Mouse (Mus musculus) kidney, postnatal 14 days (tissue): ENCODE measurements around the gene Mrvi1.

ENCODE experiments used
- DNase-seq: peaks from one replicate; pipeline ENCODE4 v3.0.0; 2022; ENCODE audit warnings: mixed read lengths

Gene Mrvi1

GRCm38 (mm10) chr7:110823076-110823475 is 159.2 kb downstream of the Mrvi1 start:
- no peak for DNase-seq

- DNase-seq = no peak
These were observed 160.2 kb downstream of the Mrvi1 start for GRCm38 (mm10) chr7:110822055-110822454.

GRCm38 (mm10) chr7:110821653-110822052 is 160.6 kb downstream of the Mrvi1 start:
- DNase-seq = peak; percentile 51

GRCm38 (mm10) chr7:110821068-110821467 is 161.2 kb downstream of the Mrvi1 start:
- DNase-seq = no peak

- no peak for DNase-seq
These were observed 163.4 kb downstream of the Mrvi1 start for GRCm38 (mm10) chr7:110818787-110819350.
